Mouse (Mus musculus) limb, embryonic 13.5 days (tissue): ENCODE data around the gene Traf2. TPM values are rescaled to one million over a fixed set of nuclear protein-coding genes. Genes with fewer than 3 reads are reported as not detected.
A peak's percentile ranks its signal among the peaks of the same experiment; 100 is the strongest.

ENCODE experiments used
- ATAC-seq: fragments of 200-750 bp; cut with Nextera tagmentation; 2 replicates; pipeline ENCODE4 v1.8.0; 2017; ENCODE audit warnings: low read depth, moderate number of reproducible peaks, moderate TSS enrichment; ENCODE audit not compliant: low FRiP score
- H3K27ac ChIP-seq: fragments of 300-500 bp; sonication (generic); 2 replicates; pipeline ENCODE4 v1.5.1; 2015; ENCODE audit warnings: inconsistent platforms, mild to moderate bottlenecking, moderate library complexity
- H3K27me3 ChIP-seq: fragments of 300-500 bp; sonication (generic); 2 replicates; pipeline ENCODE4 v1.6.1; 2015; ENCODE audit warnings: mild to moderate bottlenecking, inconsistent platforms
- H3K36me3 ChIP-seq: fragments of 300-500 bp; sonication (generic); 2 replicates; pipeline ENCODE4 v1.6.1; 2015; ENCODE audit warnings: inconsistent platforms, mild to moderate bottlenecking, moderate library complexity
- H3K4me1 ChIP-seq: fragments of 300-500 bp; sonication (generic); 2 replicates; pipeline ENCODE4 v1.6.1; 2015; ENCODE audit warnings: inconsistent platforms
- H3K4me2 ChIP-seq: fragments of 300-500 bp; sonication (generic); replicated peaks from 2 replicates; pipeline ENCODE4 v1.6.1; 2015; ENCODE audit warnings: inconsistent platforms, mild to moderate bottlenecking, moderate library complexity
- H3K4me3 ChIP-seq: fragments of 300-500 bp; sonication (generic); 2 replicates; pipeline ENCODE4 v1.5.1; 2015; ENCODE audit warnings: moderate library complexity, mild to moderate bottlenecking, inconsistent platforms
- H3K9ac ChIP-seq: fragments of 300-500 bp; sonication (generic); 2 replicates; pipeline ENCODE4 v1.6.1; 2015; ENCODE audit warnings: mild to moderate bottlenecking, inconsistent platforms
- H3K9me3 ChIP-seq: fragments of 300-500 bp; sonication (generic); 2 replicates; pipeline ENCODE4 v1.6.1; 2016; ENCODE audit warnings: inconsistent platforms
- WGBS: fragments of 180-500 bp; shearing (Covaris S2); methylation state at CpG from one replicate; pipeline ENCODE4 v1.1.7; 2015; 5-methylcytosine and 5-hydroxymethylcytosine counted together
- polyA plus RNA-seq: library from polyadenylated mRNA; unstranded; fragments of >200 nt; fragmentation: Nextera tagmentation; extraction: Ambion mirVana; gene quantifications from 2 replicates; pipeline ENCODE4 v1.2.1, GENCODE M21; 2015

Gene Traf2
- polyA plus RNA-seq, 1 experiment from 2014 or later, result 40.6 TPM

DNA sequence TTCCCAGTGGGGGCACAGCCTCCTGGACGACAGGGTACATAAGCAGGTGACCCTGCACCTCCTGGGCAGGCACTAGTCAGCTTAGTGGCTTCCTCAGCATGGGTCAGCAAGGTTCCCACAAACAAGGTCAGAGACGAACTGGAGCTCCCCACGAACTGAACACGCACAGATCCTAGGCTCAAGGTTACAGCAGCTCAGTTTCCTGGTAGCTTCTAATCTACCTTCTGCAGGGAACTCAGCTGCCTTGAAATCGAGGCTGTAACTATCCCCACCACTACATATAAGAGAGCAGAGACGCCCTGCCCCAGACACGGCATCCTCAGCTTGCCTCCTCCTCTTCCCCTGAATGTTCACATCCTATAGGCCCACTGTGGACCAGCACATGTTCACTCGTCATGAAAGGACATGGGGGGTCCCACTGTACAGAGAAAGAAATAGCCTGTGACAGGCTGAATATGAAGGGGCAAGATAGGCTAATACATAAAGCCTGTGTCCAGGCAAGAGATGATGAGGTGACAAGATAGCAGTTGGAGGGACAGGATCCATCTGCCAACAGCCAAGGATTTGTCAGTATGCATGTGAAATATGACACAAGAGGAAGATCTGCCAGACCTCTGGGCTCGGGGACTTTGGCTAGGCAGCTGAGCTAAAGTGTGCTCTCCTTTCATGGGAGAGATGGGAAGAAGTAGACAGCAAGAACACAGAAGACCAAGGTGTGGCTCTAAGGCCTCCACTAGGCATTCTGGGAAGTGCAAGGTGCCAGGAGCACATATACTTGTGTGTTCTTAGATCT, 20.0 kb downstream of the Traf2 start:
- Histone ChIP-seq H3K36me3 (peaks cover 96% of the 10 kb centered on the region), H3K9ac (no peak overlapping the region), H3K27ac (no peak overlapping the region), H3K27me3 (no peaks in the 10 kb centered on the region), H3K4me1 (no peaks in the 10 kb centered on the region), H3K9me3 (no peaks in the 10 kb centered on the region), H3K4me3 (no peak overlapping the region), H3K4me2 (no peak overlapping the region)
- 88% methylated on average over 9 of the region's 9 CpGs for WGBS
- no peak for ATAC-seq

DNA sequence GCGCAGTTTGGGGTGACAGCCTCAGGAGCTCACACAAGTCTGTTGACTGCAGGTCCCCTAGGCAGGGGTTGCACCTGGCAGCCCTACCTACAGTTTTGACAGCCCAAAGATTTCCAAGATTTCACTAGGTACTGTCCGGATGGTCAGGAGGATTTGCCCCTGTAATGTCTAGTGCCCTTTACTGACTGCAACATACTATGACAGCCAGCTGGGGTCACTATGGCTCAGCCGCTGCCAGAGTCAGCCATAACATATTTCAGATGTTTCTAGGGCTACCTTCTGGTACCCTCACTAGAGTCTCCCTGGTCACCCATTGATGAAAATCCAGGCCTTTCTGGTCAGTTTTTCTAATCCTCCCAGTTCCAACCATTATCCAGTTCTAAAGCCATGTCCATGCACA, 36.8 kb downstream of the Traf2 start:
- H3K4me1 ChIP-seq, result no peaks in the 10 kb centered on the region
- no peak overlapping the region for H3K9ac ChIP-seq
- H3K4me3 ChIP-seq, result no peak overlapping the region
- WGBS, result 55% methylated on average over 3 of the region's 3 CpGs
- no peaks in the 10 kb centered on the region for H3K9me3 ChIP-seq
- H3K4me2 ChIP-seq, result no peak overlapping the region
- H3K27ac ChIP-seq, result no peak overlapping the region
- peaks cover 14% of the 10 kb centered on the region for H3K36me3 ChIP-seq
- H3K27me3 ChIP-seq, result no peaks in the 10 kb centered on the region
- ATAC-seq, result no peak

DNA sequence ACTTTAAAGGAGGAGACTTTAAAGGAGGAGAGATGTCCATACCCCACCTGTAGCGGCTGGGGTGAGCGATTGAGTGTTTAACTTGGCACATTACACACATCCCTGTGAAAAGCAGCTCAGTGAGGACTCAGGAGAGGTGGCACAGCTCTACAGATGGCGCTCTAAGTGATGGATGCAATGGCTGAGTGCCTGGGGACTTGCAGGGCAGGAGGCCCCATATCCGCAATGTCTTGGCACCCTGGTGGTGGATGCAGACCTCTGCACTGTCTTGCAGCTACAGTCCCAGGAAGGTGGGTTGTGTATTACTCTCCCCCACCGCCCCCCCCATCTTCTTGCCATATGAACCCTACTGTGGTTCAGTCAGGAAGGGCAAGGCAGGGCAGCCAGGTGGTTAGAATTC, 39.8 kb downstream of the Traf2 start:
- Histone ChIP-seq H3K27me3 (no peaks in the 10 kb centered on the region), H3K9me3 (no peaks in the 10 kb centered on the region), H3K27ac (no peak overlapping the region), H3K4me3 (no peak overlapping the region), H3K4me1 (peaks cover 3% of the 10 kb centered on the region), H3K9ac (no peak overlapping the region), H3K4me2 (no peak overlapping the region), H3K36me3 (peaks cover 42% of the 10 kb centered on the region)
- ATAC-seq, result no peak
- 30% methylated on average over 5 of the region's 5 CpGs for WGBS

DNA sequence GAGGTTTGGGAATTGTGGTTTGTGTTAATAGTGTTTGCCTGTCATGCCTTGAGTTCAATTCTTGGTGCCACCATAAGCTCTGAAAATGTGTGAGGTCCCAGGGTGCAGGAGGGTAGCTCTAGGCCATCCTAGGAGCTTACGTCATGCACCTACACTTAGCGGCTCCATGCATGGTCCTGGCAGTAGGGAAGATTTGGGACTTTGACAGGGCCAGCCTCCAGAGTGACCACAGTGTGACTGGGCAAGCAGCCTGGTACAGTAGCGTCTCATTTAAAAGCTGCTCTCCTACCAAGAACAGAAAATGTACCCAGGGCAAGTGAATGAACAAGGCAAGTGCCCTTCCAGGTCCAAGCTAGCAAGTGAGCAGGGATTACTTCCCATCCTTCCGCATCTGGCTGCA, 40.9 kb downstream of the Traf2 start:
- no peak overlapping the region for H3K9ac ChIP-seq
- WGBS, result 92% methylated on average over 4 of the region's 4 CpGs
- no peak overlapping the region for H3K27ac ChIP-seq
- no peaks in the 10 kb centered on the region for H3K9me3 ChIP-seq
- peaks cover 11% of the 10 kb centered on the region for H3K4me1 ChIP-seq
- H3K36me3 ChIP-seq, result peaks cover 42% of the 10 kb centered on the region
- no peak overlapping the region for H3K4me2 ChIP-seq
- no peaks in the 10 kb centered on the region for H3K27me3 ChIP-seq
- no peak overlapping the region for H3K4me3 ChIP-seq
- no peak for ATAC-seq

DNA sequence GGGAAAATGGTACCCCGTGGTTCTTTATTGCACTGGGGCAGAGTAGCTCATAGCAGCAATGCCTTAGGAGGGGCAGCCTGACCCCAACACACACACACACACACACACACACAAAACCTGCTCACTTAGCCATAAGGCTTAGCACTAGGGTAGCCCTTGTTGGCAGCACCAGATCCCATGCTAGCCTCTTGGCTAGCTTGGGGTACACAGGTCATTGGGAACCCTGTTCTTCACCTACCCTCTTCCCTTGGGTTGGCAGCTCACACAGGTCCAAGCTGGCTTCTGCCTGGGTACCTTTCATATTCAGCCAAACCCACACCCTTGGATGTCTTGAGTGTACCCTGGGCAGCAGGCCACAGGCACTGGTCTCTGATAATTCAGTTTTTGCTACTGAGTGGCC, 41.7 kb downstream of the Traf2 start:
- no peak for ATAC-seq
- Histone ChIP-seq H3K4me1 (peaks cover 14% of the 10 kb centered on the region), H3K4me3 (no peak overlapping the region), H3K9me3 (no peaks in the 10 kb centered on the region), H3K9ac (no peak overlapping the region), H3K4me2 (no peak overlapping the region), H3K27ac (no peak overlapping the region; the same call in 1 of the 2 replicates), H3K27me3 (no peaks in the 10 kb centered on the region), H3K36me3 (peaks cover 42% of the 10 kb centered on the region)
- WGBS, result 92% methylated on average over 1 of the region's 1 CpGs

DNA sequence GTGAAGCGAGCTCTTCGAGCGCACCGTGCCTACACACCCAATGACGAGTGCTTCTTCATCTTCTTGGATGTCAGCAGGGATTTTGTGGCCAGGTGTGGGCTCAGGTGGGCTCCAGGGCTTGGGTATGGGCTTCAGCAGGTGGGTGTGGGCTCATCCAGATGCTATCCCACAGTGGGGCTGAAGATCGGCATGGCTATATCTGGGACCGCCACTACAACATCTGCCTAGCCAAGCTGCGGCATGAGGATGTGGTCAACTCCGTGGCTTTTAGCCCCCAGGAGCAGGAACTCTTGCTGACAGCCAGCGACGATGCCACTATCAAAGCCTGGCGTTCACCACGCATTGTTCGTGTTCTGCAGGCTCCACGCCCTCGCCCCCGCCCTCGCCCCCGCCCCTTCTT, 42.2 kb downstream of the Traf2 start:
- Histone ChIP-seq H3K9me3 (no peaks in the 10 kb centered on the region), H3K36me3 (peaks cover 42% of the 10 kb centered on the region), H3K27ac (no peak overlapping the region), H3K4me1 (peaks cover 16% of the 10 kb centered on the region), H3K9ac (no peak overlapping the region), H3K4me3 (no peak overlapping the region), H3K4me2 (no peak overlapping the region), H3K27me3 (no peaks in the 10 kb centered on the region)
- 93% methylated on average over 19 of the region's 19 CpGs for WGBS
- ATAC-seq, result no peak

DNA sequence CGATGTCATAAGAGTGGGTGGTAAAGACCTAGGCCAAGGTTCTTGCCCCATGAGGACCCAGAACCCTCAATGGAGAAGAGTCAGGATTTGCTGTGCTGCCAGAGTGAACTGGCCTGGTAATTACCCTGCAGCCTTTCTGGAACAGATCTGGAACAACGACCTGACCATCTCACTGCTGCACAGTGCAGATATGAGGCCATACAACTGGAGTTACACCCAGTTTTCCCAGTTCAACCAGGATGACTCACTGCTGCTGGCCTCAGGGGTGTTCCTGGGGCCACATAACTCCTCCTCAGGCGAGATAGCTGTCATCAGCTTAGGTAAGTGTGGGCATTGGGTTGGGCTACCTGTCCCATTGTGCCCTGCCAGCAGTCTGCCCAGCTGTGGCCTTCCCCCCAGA, 44.0 kb downstream of the Traf2 start:
- peaks cover 42% of the 10 kb centered on the region for H3K36me3 ChIP-seq
- H3K27me3 ChIP-seq, result no peaks in the 10 kb centered on the region
- H3K4me1 ChIP-seq, result peaks cover 16% of the 10 kb centered on the region
- H3K9ac ChIP-seq, result no peak overlapping the region
- H3K4me2 ChIP-seq, result no peak overlapping the region
- no peaks in the 10 kb centered on the region for H3K9me3 ChIP-seq
- no peak for ATAC-seq
- 89% methylated on average over 3 of the region's 3 CpGs for WGBS
- no peak overlapping the region for H3K4me3 ChIP-seq
- H3K27ac ChIP-seq, result no peak overlapping the region

DNA sequence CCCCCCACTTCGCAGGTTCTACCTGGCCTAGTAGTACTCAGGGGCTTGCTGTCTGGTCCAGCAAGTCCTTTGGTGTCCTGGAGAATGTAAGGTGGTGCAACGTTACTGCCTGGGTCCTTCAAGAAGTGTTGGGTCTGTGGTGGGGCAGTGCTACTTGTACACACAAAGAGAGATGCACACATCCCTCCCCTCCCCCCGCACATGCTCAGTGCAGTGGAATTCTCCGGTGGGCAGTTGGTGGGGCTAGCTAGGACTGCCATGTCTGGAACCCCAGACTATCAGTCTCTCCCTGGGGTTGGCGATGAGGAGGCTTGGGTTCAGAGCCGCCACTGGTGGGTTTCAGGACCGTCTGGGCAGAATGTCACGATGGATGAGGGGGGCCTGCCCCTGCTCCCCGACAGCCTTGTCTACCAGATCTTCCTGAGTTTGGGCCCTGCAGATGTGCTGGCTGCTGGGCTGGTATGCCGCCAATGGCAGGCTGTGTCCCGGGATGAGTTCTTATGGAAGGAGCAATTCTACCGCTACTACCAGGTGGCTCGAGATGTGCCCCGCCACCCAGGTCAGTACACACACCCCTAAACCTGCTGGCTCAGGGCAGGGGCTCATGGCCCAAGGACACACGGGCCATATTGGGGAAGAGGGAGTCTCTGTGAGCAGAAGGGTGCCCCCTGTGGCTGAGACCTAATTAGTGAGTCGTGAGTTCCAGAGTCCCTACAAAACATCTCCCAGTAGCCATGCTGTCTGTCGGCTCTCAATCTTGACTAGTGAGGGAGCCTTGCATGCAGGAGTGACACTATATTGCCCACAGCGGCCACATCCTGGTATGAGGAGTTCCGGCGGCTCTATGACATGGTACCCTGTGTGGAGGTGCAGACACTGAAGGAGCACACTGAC, 44.9 kb downstream of the Traf2 start, which contains the start of gene C8g:
C8g (minus strand) TSS at position 127 of the 894 bp plus-strand sequence.
- H3K4me1 ChIP-seq, result peaks cover 16% of the 10 kb centered on the region
- H3K27me3 ChIP-seq, result no peaks in the 10 kb centered on the region
- no peaks in the 10 kb centered on the region for H3K9me3 ChIP-seq
- peak within 1 kb of the TSS; percentile 89 for H3K9ac ChIP-seq
- no peak for ATAC-seq
- peaks cover 42% of the 10 kb centered on the region for H3K36me3 ChIP-seq
- WGBS, result 77% methylated on average over 20 of the region's 20 CpGs
- peak within 1 kb of the TSS; percentile 69; the same call in 1 of the 2 replicates for H3K27ac ChIP-seq
- H3K4me3 ChIP-seq, result peak within 1 kb of the TSS; percentile 80
- peak within 1 kb of the TSS; percentile 99 for H3K4me2 ChIP-seq

DNA sequence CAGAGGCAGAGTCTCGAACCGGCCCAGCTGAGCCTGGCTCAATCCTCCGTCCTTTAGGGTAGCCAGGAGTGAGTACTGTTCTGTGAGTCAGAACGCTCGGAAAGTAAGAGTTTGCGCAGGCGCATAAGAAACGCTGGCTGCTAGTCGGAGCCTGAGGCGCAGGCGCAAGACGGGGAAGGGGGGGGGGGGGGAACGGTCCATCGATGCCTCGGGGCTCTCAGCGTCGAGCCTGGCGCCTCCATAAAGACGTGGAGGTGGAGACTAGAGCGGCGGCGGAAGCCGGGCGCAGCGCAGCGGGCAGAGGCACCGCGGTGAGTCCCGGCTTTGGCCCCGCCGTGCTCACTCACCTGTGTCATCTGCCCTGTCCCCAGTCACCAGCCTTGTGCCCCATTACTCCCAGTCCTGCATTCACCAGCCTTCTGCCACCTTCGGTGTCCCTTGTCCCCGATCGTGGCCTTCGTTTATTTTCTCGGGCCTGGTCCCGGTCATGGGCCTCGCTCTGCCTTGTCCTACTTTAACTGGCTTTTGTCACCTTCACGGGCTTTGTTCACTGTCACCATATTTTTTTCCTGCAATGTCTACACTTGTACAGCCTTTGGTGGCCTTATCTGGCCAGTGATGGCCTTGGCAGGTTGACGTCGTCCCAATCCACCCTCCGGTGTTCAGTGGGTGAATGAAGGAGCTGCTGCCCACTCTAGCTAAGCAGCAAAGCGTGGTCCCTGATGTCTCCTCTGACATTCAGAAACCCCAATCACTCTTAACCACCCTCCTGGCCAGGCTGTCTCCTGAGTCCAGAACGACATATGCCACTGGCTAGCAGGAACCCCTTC, 45.9 kb downstream of the Traf2 start, which contains the start of gene Fbxw5:
Fbxw5 (plus strand) TSS at position 175 of the 830 bp plus-strand sequence.
- H3K9me3 ChIP-seq, result no peaks in the 10 kb centered on the region
- H3K27me3 ChIP-seq, result no peaks in the 10 kb centered on the region
- peaks cover 37% of the 10 kb centered on the region for H3K36me3 ChIP-seq
- 1% methylated on average over 36 of the region's 44 CpGs for WGBS
- H3K27ac ChIP-seq, result peak within 1 kb of the TSS; percentile 69; the same call in 1 of the 2 replicates
- peak within 1 kb of the TSS; percentile 99 for H3K4me2 ChIP-seq
- peak within 1 kb of the TSS; percentile 80 for H3K4me3 ChIP-seq
- peaks cover 16% of the 10 kb centered on the region for H3K4me1 ChIP-seq
- H3K9ac ChIP-seq, result peak within 1 kb of the TSS; percentile 89
- ATAC-seq, result peak; percentile 88

DNA sequence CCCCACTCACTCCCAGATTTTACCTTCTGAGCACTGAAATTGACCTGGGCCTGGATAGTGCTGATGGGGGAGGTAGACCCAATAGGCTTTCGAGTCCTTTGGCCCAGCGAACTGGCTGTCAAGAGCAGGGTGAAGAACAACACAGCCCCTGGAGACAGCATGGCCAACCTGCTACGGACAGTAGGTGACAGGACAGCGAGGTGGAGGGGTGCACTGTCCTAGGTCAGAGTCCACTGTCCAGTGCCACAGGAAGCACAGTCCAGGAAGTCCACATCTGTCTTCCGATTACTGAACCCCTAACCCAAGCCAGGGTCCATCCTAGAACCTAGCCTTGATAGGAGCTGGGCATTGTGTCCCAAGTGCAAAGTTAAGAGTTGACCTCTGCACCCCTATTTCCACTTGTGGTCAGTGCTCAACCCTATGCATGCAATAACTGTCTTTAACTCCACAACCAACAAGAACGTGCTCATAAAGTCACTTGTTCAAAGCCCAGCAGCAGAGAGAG, 46.6 kb downstream of the Traf2 start:
- peak overlapping the region; percentile 66 for H3K9ac ChIP-seq
- peaks cover 16% of the 10 kb centered on the region for H3K4me1 ChIP-seq
- H3K27ac ChIP-seq, result peak overlapping the region; percentile 28; the same call in 1 of the 2 replicates
- H3K36me3 ChIP-seq, result peaks cover 30% of the 10 kb centered on the region
- no peaks in the 10 kb centered on the region for H3K9me3 ChIP-seq
- WGBS, result 69% methylated on average over 6 of the region's 6 CpGs
- peak; percentile 28 for ATAC-seq
- no peaks in the 10 kb centered on the region for H3K27me3 ChIP-seq
- peak overlapping the region; percentile 67 for H3K4me2 ChIP-seq
- peak overlapping the region; percentile 80 for H3K4me3 ChIP-seq

DNA sequence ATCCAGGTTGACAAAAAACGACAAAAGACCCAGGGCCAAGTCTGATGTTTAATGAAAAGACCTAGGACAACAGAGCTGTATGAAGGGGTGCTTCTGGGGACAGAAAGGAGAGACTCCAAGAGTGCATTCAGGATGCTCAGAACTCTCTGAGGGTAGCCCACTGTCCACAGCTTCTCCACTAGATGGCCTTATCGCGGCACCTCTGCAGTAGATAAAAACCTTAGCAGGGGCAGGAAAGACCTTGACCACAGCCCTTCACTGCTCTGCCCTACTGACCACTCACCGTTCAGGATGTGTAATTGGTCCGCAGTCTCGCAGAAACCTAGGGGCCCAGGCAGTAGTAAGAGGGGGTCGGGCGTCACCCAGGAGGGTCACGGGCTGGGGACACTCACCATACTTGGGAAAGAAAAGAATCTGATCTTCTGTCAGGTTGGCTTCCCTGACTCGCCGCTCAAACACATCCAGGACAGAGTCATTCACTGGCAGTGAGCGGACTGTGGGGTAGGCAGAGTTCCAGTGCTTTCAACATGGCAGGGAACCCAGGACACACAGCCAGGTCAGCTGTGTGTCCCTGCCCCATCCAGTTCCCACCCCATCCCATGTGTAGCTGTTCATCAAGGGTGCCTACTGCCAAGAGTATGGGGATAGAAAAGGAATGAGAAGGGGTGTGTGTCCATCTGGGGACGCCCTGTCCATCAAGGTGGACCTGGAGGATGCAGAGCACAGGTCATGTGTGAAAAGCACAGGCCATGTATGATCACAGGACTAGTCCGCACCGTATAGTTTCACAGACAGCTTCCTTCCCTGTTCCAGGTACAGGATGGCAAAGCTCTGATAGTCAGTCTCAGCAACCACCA, 47.9 kb downstream of the Traf2 start:
- Histone ChIP-seq H3K36me3 (peaks cover 17% of the 10 kb centered on the region), H3K4me1 (peaks cover 16% of the 10 kb centered on the region), H3K9me3 (no peaks in the 10 kb centered on the region), H3K4me2 (no peak overlapping the region), H3K9ac (no peak overlapping the region), H3K27ac (no peak overlapping the region), H3K4me3 (no peak overlapping the region), H3K27me3 (no peaks in the 10 kb centered on the region)
- 62% methylated on average over 15 of the region's 15 CpGs for WGBS
- ATAC-seq, result no peak
